Mouse (Mus musculus) ES-Bruce4 (cell line): ENCODE measurements at regions not wholly inside any gene's neighbourhood (a gene's known extent, or its start where the extent isn't known, plus 50 kb on each side); places are given as distances from the start of the nearest gene placed in this dataset.

Experiments used
- CTCF ChIP-seq: IDR thresholded peaks from one replicate; pipeline ENCODE4 v1.8.1; 2011; ENCODE audit warnings: low read depth, low read length
- EP300 ChIP-seq: IDR thresholded peaks from 2 replicates; pipeline ENCODE4 v1.6.1; 2011; ENCODE audit warnings: low read depth, low read length; ENCODE audit not compliant: insufficient read depth
- POLR2A ChIP-seq: IDR thresholded peaks from one replicate; pipeline ENCODE4 v1.8.1; 2011; ENCODE audit warnings: low read length; ENCODE audit not compliant: insufficient read depth

DNA sequence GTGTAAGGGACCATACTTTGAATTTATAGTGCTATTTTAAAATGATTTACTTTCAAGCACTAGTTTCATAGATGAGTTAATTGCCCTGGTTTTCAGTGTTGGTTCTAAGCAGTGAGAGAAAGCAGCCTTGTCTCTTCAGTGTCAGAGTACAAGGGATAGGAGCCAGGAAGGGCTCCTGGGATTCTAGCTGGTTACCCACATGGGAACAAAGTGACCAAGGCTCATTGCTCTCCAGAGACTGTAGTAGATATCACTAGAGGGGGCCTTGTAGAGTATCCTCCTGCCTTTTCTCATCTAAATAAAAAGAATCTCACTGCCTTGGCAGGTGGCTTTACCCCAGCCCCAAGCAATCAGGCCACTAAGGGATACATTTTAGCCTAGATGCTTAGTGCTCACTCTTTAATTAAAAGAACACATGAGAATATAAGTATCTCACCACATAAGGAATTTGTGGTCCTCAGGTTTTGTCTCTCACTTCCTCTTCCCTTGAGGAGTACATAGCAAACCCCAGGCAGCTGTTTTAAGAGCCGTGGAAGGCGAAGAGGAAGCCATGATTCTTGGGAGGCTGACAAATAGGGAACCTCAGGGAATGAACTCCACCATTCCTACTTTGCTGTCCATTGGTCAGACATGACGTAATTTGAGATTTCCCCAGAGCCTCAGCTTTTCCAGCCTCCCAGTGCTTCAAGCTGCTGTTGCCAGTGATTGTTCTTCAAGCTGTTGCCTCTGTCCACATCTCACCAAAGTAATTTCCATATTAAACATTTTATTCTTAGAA, 449.2 kb upstream of the Ube2e3 start:
- TF ChIP-seq POLR2A = no peak
- no peak for TF ChIP-seq CTCF
- no peak for TF ChIP-seq EP300
